Mouse (Mus musculus) T-helper 2 cell (primary cell): ENCODE measurements around the gene Erc2.

Experiments
- in situ Hi-C: fragments of 300-600 bp; cut with MboI, MseI; formaldehyde crosslinking; loops from one replicate; pipeline ENCODE4 v1.15.1; 2025; ENCODE audit warnings: high pct_unique_total_duplicates

The Erc2 gene

GRCm38 (mm10) chr14:27622176-27622922, at the start of gene Erc2:
Erc2 (plus strand) TSS chr14:27622428.
- in situ Hi-C loops = no loop called here

- in situ Hi-C loops = no loop called here
Measured at GRCm38 (mm10) chr14:27578443-27578842, 43.8 kb upstream of the Erc2 start.

GRCm38 (mm10) chr14:27589616-27590015, 32.6 kb upstream of the Erc2 start:
- in situ Hi-C loops = loop anchor here (10.0 kb wide), 1 partner anchor 965 kb away; no protein-coding TSS in a partner anchor

GRCm38 (mm10) chr14:27592163-27592562, 30.1 kb upstream of the Erc2 start:
- in situ Hi-C loops = loop anchor here (10.0 kb wide), 1 partner anchor 967 kb away; no protein-coding TSS in a partner anchor

- in situ Hi-C loops = loop anchor here (10.0 kb wide), 1 partner anchor 971 kb away; no protein-coding TSS in a partner anchor
Measured at GRCm38 (mm10) chr14:27596265-27596664, 26.0 kb upstream of the Erc2 start.

- in situ Hi-C loops = no loop called here
Measured at GRCm38 (mm10) chr14:27602136-27602535, 20.1 kb upstream of the Erc2 start.

GRCm38 (mm10) chr14:27607419-27607818, 14.8 kb upstream of the Erc2 start:
- in situ Hi-C loops = no loop called here

- in situ Hi-C loops = no loop called here
Measured at GRCm38 (mm10) chr14:27613766-27614165, 8.5 kb upstream of the Erc2 start.

GRCm38 (mm10) chr14:27617286-27617685, 4.9 kb upstream of the Erc2 start:
- in situ Hi-C loops = no loop called here

GRCm38 (mm10) chr14:27621576-27621975, 652 bp upstream of the Erc2 start:
- in situ Hi-C loops = no loop called here

- in situ Hi-C loops = no loop called here
Measured at GRCm38 (mm10) chr14:27622923-27623219, 643 bp downstream of the Erc2 start.

GRCm38 (mm10) chr14:27623368-27623767, 1.1 kb downstream of the Erc2 start:
- in situ Hi-C loops = no loop called here

GRCm38 (mm10) chr14:27628701-27629100, 6.5 kb downstream of the Erc2 start:
- in situ Hi-C loops = no loop called here

- in situ Hi-C loops = no loop called here
Measured at GRCm38 (mm10) chr14:27629369-27630012, 7.3 kb downstream of the Erc2 start.

- in situ Hi-C loops = no loop called here
Measured at GRCm38 (mm10) chr14:27630973-27631640, 8.9 kb downstream of the Erc2 start.

- in situ Hi-C loops = no loop called here
Measured at GRCm38 (mm10) chr14:27634761-27635160, 12.5 kb downstream of the Erc2 start.

- in situ Hi-C loops = no loop called here
Measured at GRCm38 (mm10) chr14:27636556-27636955, 14.3 kb downstream of the Erc2 start.

GRCm38 (mm10) chr14:27641382-27641781, 19.2 kb downstream of the Erc2 start:
- in situ Hi-C loops = no loop called here

- in situ Hi-C loops = no loop called here
Measured at GRCm38 (mm10) chr14:27642981-27643380, 20.8 kb downstream of the Erc2 start.

- in situ Hi-C loops = no loop called here
Measured at GRCm38 (mm10) chr14:27654670-27655069, 32.4 kb downstream of the Erc2 start.

- in situ Hi-C loops = no loop called here
Measured at GRCm38 (mm10) chr14:27658616-27659015, 36.4 kb downstream of the Erc2 start.

GRCm38 (mm10) chr14:27661466-27661865, 39.2 kb downstream of the Erc2 start:
- in situ Hi-C loops = no loop called here

- in situ Hi-C loops = no loop called here
Measured at GRCm38 (mm10) chr14:27662251-27662650, 40.0 kb downstream of the Erc2 start.
